Mouse (Mus musculus): Measurements from ENCODE around the gene Lrriq3.

DNA sequence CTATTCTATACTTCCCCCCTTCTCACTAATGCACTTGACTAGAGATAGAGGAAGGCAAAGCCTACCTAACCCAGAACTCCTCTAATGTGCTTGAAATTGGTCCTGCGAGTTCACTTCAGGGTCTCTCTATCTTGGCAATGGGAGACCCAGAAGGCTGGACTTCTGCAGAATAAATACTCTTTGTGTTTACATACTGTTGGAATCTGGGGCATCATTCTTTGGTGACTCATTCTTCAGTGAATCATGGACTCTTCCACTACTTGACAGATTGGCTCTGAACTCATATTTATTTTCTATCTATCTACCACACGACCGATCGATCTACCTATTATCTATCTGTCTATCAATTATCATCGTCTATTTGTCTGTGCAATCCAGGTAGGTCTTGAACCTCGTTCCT is 1.2 kb upstream of the Lrriq3 start:
- no peak for TF ChIP-seq CTCF (IDR thresholded peaks at IDR 0.05; ENCODE audit: borderline replicate concordance, insufficient read depth, low read length)
- no peak for TF ChIP-seq POLR2A (IDR thresholded peaks at IDR 0.05; ENCODE audit: low read depth, low read length)

Measured in embryonic fibroblast, embryonic 13.5 days (primary cell).